Mouse (Mus musculus) liver, postnatal 0 days (tissue): Measurements from ENCODE around the gene Tecr. TPM values are rescaled to one million over a fixed set of nuclear protein-coding genes. Genes with fewer than 3 reads are reported as not detected.
A peak's percentile ranks its signal among the peaks of the same experiment; 100 is the strongest.
"Not testable (repeated sequence)": the region's sequence is repeated elsewhere in the genome, so short reads cannot be mapped to it uniquely, and the experiment has no call there.

ENCODE experiments used
- ATAC-seq: fragments of 200-750 bp; cut with Nextera tagmentation; 2 replicates; pipeline ENCODE4 v1.8.0; 2017; ENCODE audit warnings: mild to moderate bottlenecking, moderate library complexity
- DNase-seq: peaks from one replicate; pipeline ENCODE4 v3.0.0-alpha.2; 2016
- H3K27ac ChIP-seq: fragments of 300-500 bp; sonication (generic); 2 replicates; pipeline ENCODE4 v1.5.1; 2014; ENCODE audit warnings: antibody characterized with exemption, moderate library complexity, mild to moderate bottlenecking, low read depth
- H3K27me3 ChIP-seq: fragments of 300-500 bp; sonication (generic); 2 replicates; pipeline ENCODE4 v1.6.1; 2014; ENCODE audit warnings: low read length, control low read depth, mixed read lengths; ENCODE audit not compliant: insufficient read depth
- H3K36me3 ChIP-seq: fragments of 300-500 bp; sonication (generic); replicated peaks from 2 replicates; pipeline ENCODE4 v1.6.1; 2014; ENCODE audit warnings: mild to moderate bottlenecking, control low read depth, low read length, moderate library complexity, mixed read lengths; ENCODE audit not compliant: insufficient read depth
- H3K4me1 ChIP-seq: fragments of 300-500 bp; sonication (generic); 2 replicates; pipeline ENCODE4 v1.6.1; 2014; ENCODE audit warnings: antibody characterized with exemption, mild to moderate bottlenecking, control low read depth; ENCODE audit not compliant: insufficient read depth
- H3K4me2 ChIP-seq: fragments of 300-500 bp; sonication (generic); 2 replicates; pipeline ENCODE4 v1.6.1; 2014; ENCODE audit warnings: low read depth, mild to moderate bottlenecking, low read length, moderate library complexity, mixed read lengths
- H3K4me3 ChIP-seq: fragments of 300-500 bp; sonication (generic); 2 replicates; pipeline ENCODE4 v1.5.1; 2014; ENCODE audit warnings: low read depth, low read length
- H3K9ac ChIP-seq: fragments of 300-500 bp; sonication (generic); replicated peaks from 2 replicates; pipeline ENCODE4 v1.6.1; 2014; ENCODE audit warnings: mild to moderate bottlenecking, moderate library complexity
- H3K9me3 ChIP-seq: fragments of 300-500 bp; sonication (generic); 2 replicates; pipeline ENCODE4 v1.6.1; 2016; ENCODE audit warnings: mild to moderate bottlenecking, control low read depth, low read length, mixed read lengths
- CTCF ChIP-seq: sonication (generic); IDR thresholded peaks from 2 replicates; pipeline ENCODE4 v1.5.1; 2016; ENCODE audit warnings: antibody characterized with exemption, low read depth
- EP300 ChIP-seq: IDR thresholded peaks from 2 replicates; pipeline ENCODE4 v1.6.1; 2016; ENCODE audit warnings: antibody characterized with exemption, low read depth, mild to moderate bottlenecking
- WGBS: fragments of 180-500 bp; shearing (Covaris S2); extraction: QIAGEN DNeasy Blood & Tissue Kit; methylation state at CpG from one replicate; pipeline ENCODE4 v1.1.7; 2014; ENCODE audit not compliant: insufficient replicate concordance; 5-methylcytosine and 5-hydroxymethylcytosine counted together
- polyA plus RNA-seq: library from polyadenylated mRNA; unstranded; fragments of >200 nt; fragmentation: Nextera tagmentation; extraction: Ambion mirVana; gene quantifications from 2 replicates; pipeline ENCODE4 v1.2.1, GENCODE M21; 2015

Tecr gene
- polyA plus RNA-seq, 1 experiment from 2014 or later, result 258 TPM

- no peak overlapping the region for H3K9ac ChIP-seq
- TF ChIP-seq CTCF (no peak), EP300 (no peak)
- no peaks in the 10 kb centered on the region for H3K27me3 ChIP-seq
- no peaks in the 10 kb centered on the region for H3K9me3 ChIP-seq
- WGBS, result 89% methylated on average over 10 of the region's 10 CpGs
- peaks cover 24% of the 10 kb centered on the region for H3K36me3 ChIP-seq
- no peak overlapping the region for H3K27ac ChIP-seq
- ATAC-seq, result no peak
- peaks cover 16% of the 10 kb centered on the region for H3K4me1 ChIP-seq
- DNase-seq, result peak; percentile 12
- no peak overlapping the region for H3K4me3 ChIP-seq
- H3K4me2 ChIP-seq, result peak overlapping the region; percentile 34
Observed at GRCm38 (mm10) chr8:83571791-83572190, 36.0 kb downstream of the Tecr start.

- H3K4me2 ChIP-seq, H3K27ac ChIP-seq, H3K9me3 ChIP-seq, H3K4me3 ChIP-seq, ATAC-seq, H3K9ac ChIP-seq, H3K27me3 ChIP-seq: not testable (repeated sequence)
- peak; percentile 11 for DNase-seq
- WGBS, result 95% methylated on average over 7 of the region's 7 CpGs
- Histone ChIP-seq H3K4me1 (peaks cover 18% of the 10 kb centered on the region), H3K36me3 (peaks cover 24% of the 10 kb centered on the region)
Observed at GRCm38 (mm10) chr8:83571001-83571340, 36.8 kb downstream of the Tecr start.

GRCm38 (mm10) chr8:83570272-83571000 is 37.3 kb downstream of the Tecr start:
- peaks cover 24% of the 10 kb centered on the region for H3K36me3 ChIP-seq
- no peak overlapping the region for H3K4me3 ChIP-seq
- DNase-seq (peak; percentile 14), ATAC-seq (no peak)
- no peak overlapping the region for H3K4me2 ChIP-seq
- WGBS, result 79% methylated on average over 14 of the region's 15 CpGs
- no peaks in the 10 kb centered on the region for H3K9me3 ChIP-seq
- no peak for TF ChIP-seq EP300
- no peak for TF ChIP-seq CTCF
- H3K9ac ChIP-seq, result no peak overlapping the region
- H3K27ac ChIP-seq, result no peak overlapping the region
- H3K4me1 ChIP-seq, result peaks cover 23% of the 10 kb centered on the region
- H3K27me3 ChIP-seq, result no peaks in the 10 kb centered on the region

- Histone ChIP-seq H3K36me3 (peaks cover 24% of the 10 kb centered on the region), H3K9me3 (no peaks in the 10 kb centered on the region), H3K4me2 (no peak overlapping the region), H3K4me3 (no peak overlapping the region), H3K27me3 (no peaks in the 10 kb centered on the region), H3K9ac (no peak overlapping the region), H3K27ac (no peak overlapping the region), H3K4me1 (peaks cover 23% of the 10 kb centered on the region)
- ATAC-seq (no peak), DNase-seq (no peak)
- TF ChIP-seq CTCF (no peak), EP300 (no peak)
- 75% methylated on average over 4 of the region's 4 CpGs for WGBS
Observed at GRCm38 (mm10) chr8:83569165-83569564, 38.6 kb downstream of the Tecr start.

GRCm38 (mm10) chr8:83568755-83569154 is 39.0 kb downstream of the Tecr start:
- Histone ChIP-seq H3K9ac (no peak overlapping the region), H3K4me2 (no peak overlapping the region), H3K27me3 (no peaks in the 10 kb centered on the region), H3K36me3 (peaks cover 23% of the 10 kb centered on the region), H3K27ac (no peak overlapping the region), H3K9me3 (no peaks in the 10 kb centered on the region), H3K4me1 (peaks cover 21% of the 10 kb centered on the region), H3K4me3 (no peak overlapping the region)
- TF ChIP-seq CTCF, result no peak
- no peak for TF ChIP-seq EP300
- DNase-seq (no peak), ATAC-seq (no peak)
- 80% methylated on average over 5 of the region's 5 CpGs for WGBS

GRCm38 (mm10) chr8:83568128-83568527 is 39.6 kb downstream of the Tecr start:
- H3K27me3 ChIP-seq, result no peaks in the 10 kb centered on the region
- ATAC-seq (no peak), DNase-seq (no peak)
- H3K9ac ChIP-seq, result no peak overlapping the region
- no peak for TF ChIP-seq EP300
- no peak for TF ChIP-seq CTCF
- H3K4me1 ChIP-seq, result peaks cover 21% of the 10 kb centered on the region
- no peaks in the 10 kb centered on the region for H3K9me3 ChIP-seq
- H3K27ac ChIP-seq, result no peak overlapping the region
- 73% methylated on average over 5 of the region's 5 CpGs for WGBS
- H3K4me3 ChIP-seq, result no peak overlapping the region
- peaks cover 17% of the 10 kb centered on the region for H3K36me3 ChIP-seq
- H3K4me2 ChIP-seq, result peak overlapping the region; percentile 78; the same call in 1 of the 2 replicates
